Mouse (Mus musculus) kidney, postnatal 10 days (tissue): Measurements from ENCODE around the gene Tm9sf1.

ENCODE experiments used
- DNase-seq: peaks from one replicate; pipeline ENCODE4 v3.0.0; 2021; ENCODE audit warnings: mixed read lengths

Tm9sf1 gene

GRCm38 (mm10) chr14:55589271-55589670, 54.3 kb downstream of the Tm9sf1 start:
- no peak for DNase-seq

- no peak for DNase-seq
Measured at GRCm38 (mm10) chr14:55586149-55586548, 57.5 kb downstream of the Tm9sf1 start.
